Mouse (Mus musculus) cerebellum, adult 2 months (tissue): ENCODE results near the gene Gm44596.

ENCODE experiments used
- CTCF ChIP-seq: fragments of 200-500 bp; IDR thresholded peaks from 2 replicates; pipeline ENCODE4 v1.5.1; 2011; ENCODE audit warnings: low read depth, mild to moderate bottlenecking, control low read depth, low read length, moderate library complexity, borderline replicate concordance; ENCODE audit not compliant: insufficient read depth
- POLR2A ChIP-seq: fragments of 200-500 bp; IDR thresholded peaks from 2 replicates; pipeline ENCODE4 v1.6.1; 2011; ENCODE audit warnings: low read length, control low read depth, borderline replicate concordance; ENCODE audit not compliant: insufficient read depth

GRCm38 (mm10) chr6:128370040-128370439 is 5.3 kb upstream of the Gm44596 start:
- peak; percentile 10; the same call in 1 of the 2 replicates for TF ChIP-seq CTCF
- no peak for TF ChIP-seq POLR2A
